Mouse (Mus musculus): ENCODE results near the gene 4932414N04Rik. TPM values are rescaled to one million over a fixed set of nuclear protein-coding genes. Genes with fewer than 3 reads are reported as not detected.

4932414N04Rik gene
- polyA plus RNA-seq, 1 experiment from 2014 or later: not detected

- Histone ChIP-seq H3K36me3 (no peaks in the 10 kb centered on the region), H3K4me1 (replicated peaks) (peaks cover 8% of the 10 kb centered on the region), H3K27me3 (no peaks in the 10 kb centered on the region), H3K27ac (no peak overlapping the region), H3K9me3 (no peaks in the 10 kb centered on the region), H3K4me3 (no peak overlapping the region), H3K9ac (no peak overlapping the region), H3K4me2 (no peak overlapping the region)
- 75% methylated on average over 3 of the region's 3 CpGs for WGBS
- ATAC-seq (ENCODE audit: low FRiP score): no peak
Measured at GRCm38 (mm10) chr2:68787161-68787675, 130.9 kb downstream of the 4932414N04Rik start.

GRCm38 (mm10) chr2:68792296-68792695, 136.0 kb downstream of the 4932414N04Rik start:
- Histone ChIP-seq H3K27me3 (no peaks in the 10 kb centered on the region), H3K4me1 (replicated peaks) (peaks cover 15% of the 10 kb centered on the region), H3K9ac (no peak overlapping the region), H3K27ac (no peak overlapping the region), H3K9me3 (no peaks in the 10 kb centered on the region), H3K4me2 (no peak overlapping the region), H3K4me3 (no peak overlapping the region), H3K36me3 (no peaks in the 10 kb centered on the region)
- ATAC-seq (ENCODE audit: low FRiP score): no peak
- 93% methylated on average over 5 of the region's 5 CpGs for WGBS

- Histone ChIP-seq H3K9me3 (no peaks in the 10 kb centered on the region), H3K36me3 (no peaks in the 10 kb centered on the region), H3K4me1 (replicated peaks) (peaks cover 15% of the 10 kb centered on the region), H3K27ac (no peak overlapping the region), H3K27me3 (no peaks in the 10 kb centered on the region), H3K4me2 (no peak overlapping the region), H3K4me3 (no peak overlapping the region), H3K9ac (no peak overlapping the region)
- no peak for ATAC-seq (ENCODE audit: low FRiP score)
- WGBS: 68% methylated on average over 1 of the region's 1 CpGs
Measured at GRCm38 (mm10) chr2:68793472-68793871, 137.2 kb downstream of the 4932414N04Rik start.

- ATAC-seq (ENCODE audit: low FRiP score): 0 out of 2 replicates have a peak, but pooled peaks have one; percentile 5
- no peak overlapping the region for H3K4me3 ChIP-seq
- H3K4me1 ChIP-seq (replicated peaks): peaks cover 15% of the 10 kb centered on the region
- no peak overlapping the region for H3K27ac ChIP-seq
- no peaks in the 10 kb centered on the region for H3K9me3 ChIP-seq
- no peak overlapping the region for H3K9ac ChIP-seq
- H3K36me3 ChIP-seq: no peaks in the 10 kb centered on the region
- no peak overlapping the region for H3K4me2 ChIP-seq
- WGBS: 79% methylated on average over 5 of the region's 5 CpGs
- H3K27me3 ChIP-seq: no peaks in the 10 kb centered on the region
Measured at GRCm38 (mm10) chr2:68794181-68794580, 137.9 kb downstream of the 4932414N04Rik start.

- Histone ChIP-seq H3K27ac (0 out of 2 replicates have a peak overlapping the region, but pooled peaks have one; percentile 5), H3K9ac (no peak overlapping the region), H3K4me3 (no peak overlapping the region), H3K4me2 (peak overlapping the region; percentile 11; the same call in 1 of the 2 replicates), H3K9me3 (no peaks in the 10 kb centered on the region), H3K4me1 (replicated peaks) (peaks cover 15% of the 10 kb centered on the region), H3K27me3 (no peaks in the 10 kb centered on the region), H3K36me3 (no peaks in the 10 kb centered on the region)
- peak; percentile 52; the same call in 1 of the 2 replicates for ATAC-seq (ENCODE audit: low FRiP score)
- WGBS: 21% methylated on average over 9 of the region's 9 CpGs
Measured at GRCm38 (mm10) chr2:68794616-68795015, 138.3 kb downstream of the 4932414N04Rik start.

GRCm38 (mm10) chr2:68796011-68796775, 139.9 kb downstream of the 4932414N04Rik start:
- WGBS: 81% methylated on average over 10 of the region's 10 CpGs
- H3K4me2 ChIP-seq: no peak overlapping the region
- no peak overlapping the region for H3K9ac ChIP-seq
- H3K4me1 ChIP-seq (replicated peaks): peaks cover 22% of the 10 kb centered on the region
- H3K4me3 ChIP-seq: no peak overlapping the region
- ATAC-seq (ENCODE audit: low FRiP score): no peak
- H3K27me3 ChIP-seq: no peaks in the 10 kb centered on the region
- H3K9me3 ChIP-seq: no peaks in the 10 kb centered on the region
- H3K27ac ChIP-seq: no peak overlapping the region
- H3K36me3 ChIP-seq: no peaks in the 10 kb centered on the region

- H3K36me3 ChIP-seq: no peaks in the 10 kb centered on the region
- no peaks in the 10 kb centered on the region for H3K27me3 ChIP-seq
- H3K9me3 ChIP-seq: no peaks in the 10 kb centered on the region
- H3K4me3 ChIP-seq: no peak overlapping the region
- H3K4me1 ChIP-seq (replicated peaks): peaks cover 22% of the 10 kb centered on the region
- WGBS: 72% methylated on average over 4 of the region's 4 CpGs
- no peak overlapping the region for H3K27ac ChIP-seq
- H3K4me2 ChIP-seq: no peak overlapping the region
- ATAC-seq (ENCODE audit: low FRiP score): no peak
- no peak overlapping the region for H3K9ac ChIP-seq
Measured at GRCm38 (mm10) chr2:68797106-68797505, 140.8 kb downstream of the 4932414N04Rik start.

Other genes with a start within 250 kb of the 4932414N04Rik start
- gene Stk39, start 184.2 kb upstream of the 4932414N04Rik start, polyA plus RNA-seq (2015; fragmentation: Nextera tagmentation; extraction: Ambion mirVana): 36.8 and 39.4 TPM in 2 replicates
- not detected in 2 replicates for gene 4933409G03Rik, start 74.1 kb upstream of the 4932414N04Rik start, polyA plus RNA-seq (2015; fragmentation: Nextera tagmentation; extraction: Ambion mirVana)
- gene Cers6, start 205.0 kb downstream of the 4932414N04Rik start, polyA plus RNA-seq (2015; fragmentation: Nextera tagmentation; extraction: Ambion mirVana): 64.5 and 66.6 TPM in 2 replicates

All from hindbrain, embryonic 13.5 days (tissue).